Mouse (Mus musculus): Measurements from ENCODE around the gene Fam19a3.
"Not testable (repeated sequence)": the region's sequence is repeated elsewhere in the genome, so short reads cannot be mapped to it uniquely, and the experiment has no call there.

The Fam19a3 gene

GRCm38 (mm10) chr3:104781471-104781903 lies at the start of gene Fam19a3:
Gene Fam19a3, minus strand, starts transcription at chr3:104781840.
- in situ Hi-C loops (cut with MboI, MseI) = loop anchor here (5.0 kb wide), 2 partner anchors 186 to 276 kb away; no protein-coding TSS in a partner anchor

GRCm38 (mm10) chr3:104822413-104822812 lies 40.8 kb upstream of the Fam19a3 start:
- in situ Hi-C loops (cut with MboI, MseI) = loop anchor here (5.0 kb wide), 1 partner anchor 635 kb away; no protein-coding TSS in a partner anchor

- in situ Hi-C loops (cut with MboI, MseI) = loop anchor here (5.0 kb wide), 1 partner anchor 637 kb away; no protein-coding TSS in a partner anchor
These were observed 38.8 kb upstream of the Fam19a3 start for GRCm38 (mm10) chr3:104820426-104820825.

- in situ Hi-C loops (cut with MboI, MseI) = no loop called here
These were observed 37.1 kb upstream of the Fam19a3 start for GRCm38 (mm10) chr3:104818749-104819134.

- in situ Hi-C loops (cut with MboI, MseI) = no loop called here
These were observed 36.5 kb upstream of the Fam19a3 start, which contains the start of gene Mov10 for GRCm38 (mm10) chr3:104817991-104818748. Gene Mov10, minus strand, starts transcription at chr3:104818563.

- in situ Hi-C loops (cut with MboI, MseI) = no loop called here
These were observed 35.9 kb upstream of the Fam19a3 start for GRCm38 (mm10) chr3:104817481-104817990.

- in situ Hi-C loops (cut with MboI, MseI) = no loop called here
These were observed 34.5 kb upstream of the Fam19a3 start for GRCm38 (mm10) chr3:104816130-104816529.

- in situ Hi-C loops (cut with MboI, MseI) = no loop called here
These were observed 33.7 kb upstream of the Fam19a3 start for GRCm38 (mm10) chr3:104815346-104815745.

- in situ Hi-C loops (cut with MboI, MseI) = no loop called here
These were observed 33.1 kb upstream of the Fam19a3 start for GRCm38 (mm10) chr3:104814746-104815145.

GRCm38 (mm10) chr3:104813227-104813626 lies 31.6 kb upstream of the Fam19a3 start:
- in situ Hi-C loops (cut with MboI, MseI) = not testable (repeated sequence)

- in situ Hi-C loops (cut with MboI, MseI) = no loop called here
These were observed 30.6 kb upstream of the Fam19a3 start for GRCm38 (mm10) chr3:104812254-104812653.

- in situ Hi-C loops (cut with MboI, MseI) = no loop called here
These were observed 30.1 kb upstream of the Fam19a3 start for GRCm38 (mm10) chr3:104811752-104812151.

GRCm38 (mm10) chr3:104805539-104805938 lies 23.9 kb upstream of the Fam19a3 start:
- in situ Hi-C loops (cut with MboI, MseI) = no loop called here

- in situ Hi-C loops (cut with MboI, MseI) = no loop called here
These were observed 22.7 kb upstream of the Fam19a3 start for GRCm38 (mm10) chr3:104804312-104804711.

GRCm38 (mm10) chr3:104801481-104801880 lies 19.8 kb upstream of the Fam19a3 start:
- in situ Hi-C loops (cut with MboI, MseI) = no loop called here

- in situ Hi-C loops (cut with MboI, MseI) = no loop called here
These were observed 19.0 kb upstream of the Fam19a3 start for GRCm38 (mm10) chr3:104800681-104801080.

- in situ Hi-C loops (cut with MboI, MseI) = no loop called here
These were observed 14.9 kb upstream of the Fam19a3 start for GRCm38 (mm10) chr3:104796430-104797082.

GRCm38 (mm10) chr3:104795661-104796340 lies 14.2 kb upstream of the Fam19a3 start:
- in situ Hi-C loops (cut with MboI, MseI) = no loop called here

GRCm38 (mm10) chr3:104794953-104795470 lies 13.4 kb upstream of the Fam19a3 start:
- in situ Hi-C loops (cut with MboI, MseI) = no loop called here

GRCm38 (mm10) chr3:104793871-104794828 lies 12.5 kb upstream of the Fam19a3 start:
- in situ Hi-C loops (cut with MboI, MseI) = no loop called here

All from regulatory T cell (primary cell).